Mouse (Mus musculus) MEL (cell line): ENCODE results near the gene Nsd2. TPM values are rescaled to one million over a fixed set of nuclear protein-coding genes. Genes with fewer than 3 reads are reported as not detected.

Source experiments
- DNase-seq: peaks from one replicate; pipeline ENCODE4 v3.0.0; 2011; ENCODE audit warnings: low read depth, low spot score
- H3K27ac ChIP-seq: 2 replicates; pipeline ENCODE4 v1.5.1; 2012; ENCODE audit warnings: low read depth, mild to moderate bottlenecking, control low read depth, low read length, moderate library complexity; ENCODE audit not compliant: control insufficient read depth
- H3K27me3 ChIP-seq, 2 experiments: fragments of 150-350 bp in 1 of 2; sonication (generic) in 1 of 2; 2 replicates each; pipeline ENCODE4 v1.6.1; 2012; ENCODE audit warnings: low read length in 2 of 2, mild to moderate bottlenecking in 2 of 2, improper control_type of control experiment in 1 of 2, moderate library complexity in 1 of 2; ENCODE audit not compliant: insufficient read depth in 2 of 2, control insufficient read depth in 1 of 2
- H3K36me3 ChIP-seq, 2 experiments: 2 replicates each; pipeline ENCODE4 v1.6.1; 2012 to 2014; ENCODE audit warnings: low read length in 2 of 2, improper control_type of control experiment in 1 of 2, inconsistent platforms in 1 of 2, mild to moderate bottlenecking in 1 of 2; ENCODE audit not compliant: insufficient read depth in 2 of 2, control insufficient read depth in 1 of 2
- H3K4me1 ChIP-seq, 2 experiments: fragments of 150-350 bp in 1 of 2; sonication (generic) in 1 of 2; 2 replicates each; pipeline ENCODE4 v1.6.1; 2012; ENCODE audit warnings: low read length in 2 of 2, improper control_type of control experiment in 1 of 2, mild to moderate bottlenecking in 1 of 2; ENCODE audit not compliant: insufficient read depth in 2 of 2, control insufficient read depth in 1 of 2
- H3K4me3 ChIP-seq, 2 experiments: fragments of 150-350 bp in 1 of 2; sonication (generic) in 1 of 2; 2 replicates each; pipeline ENCODE4 v1.5.1; 2012; ENCODE audit warnings: low read depth in 2 of 2, low read length in 2 of 2, mild to moderate bottlenecking in 2 of 2, moderate library complexity in 2 of 2, control low read depth in 1 of 2, improper control_type of control experiment in 1 of 2; ENCODE audit not compliant: control insufficient read depth in 1 of 2, insufficient read depth in 1 of 2
- H3K79me2 ChIP-seq: 2 replicates; pipeline ENCODE4 v1.6.1; 2012; ENCODE audit warnings: mild to moderate bottlenecking, low read length, moderate library complexity; ENCODE audit not compliant: control insufficient read depth, poor library complexity, insufficient read depth
- H3K9ac ChIP-seq: 2 replicates; pipeline ENCODE4 v1.6.1; 2012; ENCODE audit warnings: low read depth, mild to moderate bottlenecking, control low read depth, low read length, moderate library complexity; ENCODE audit not compliant: control insufficient read depth, poor library complexity, severe bottlenecking
- H3K9me3 ChIP-seq: fragments of 150-350 bp; sonication (generic); replicated peaks from 2 replicates; pipeline ENCODE4 v1.6.1; 2012; ENCODE audit warnings: mild to moderate bottlenecking, low read length, improper control_type of control experiment, moderate library complexity; ENCODE audit not compliant: insufficient read depth
- BHLHE40 ChIP-seq: IDR thresholded peaks from 2 replicates; pipeline ENCODE4 v1.6.1; 2012; ENCODE audit warnings: low read depth, mild to moderate bottlenecking, inconsistent platforms, low read length, improper control_type of control experiment, borderline replicate concordance
- CHD2 ChIP-seq: IDR thresholded peaks from 2 replicates; pipeline ENCODE4 v1.6.1; 2011; ENCODE audit warnings: low read length, improper control_type of control experiment
- CTCF ChIP-seq, 3 experiments: IDR thresholded peaks in 2 of 3; conservative IDR thresholded peaks in 1 of 3; 2 replicates each; pipeline ENCODE4 v1.5.1; 2011 to 2012; ENCODE audit warnings: low read length in 3 of 3, low read depth in 2 of 3, mild to moderate bottlenecking in 2 of 3, improper control_type of control experiment in 1 of 3, inconsistent platforms in 1 of 3, mixed read lengths in 1 of 3, moderate library complexity in 1 of 3; ENCODE audit not compliant: control insufficient read depth in 1 of 3, insufficient read depth in 1 of 3, poor library complexity in 1 of 3, severe bottlenecking in 1 of 3
- E2F4 ChIP-seq: IDR thresholded peaks from 2 replicates; pipeline ENCODE4 v1.6.1; 2011; ENCODE audit warnings: low read depth, low read length, improper control_type of control experiment, borderline replicate concordance
- EP300 ChIP-seq, 2 experiments: IDR thresholded peaks; 2 replicates each; pipeline ENCODE4 v1.6.1; 2011; ENCODE audit warnings: improper control_type of control experiment in 2 of 2, low read length in 2 of 2, low read depth in 1 of 2, mild to moderate bottlenecking in 1 of 2
- ETS1 ChIP-seq: IDR thresholded peaks from 2 replicates; pipeline ENCODE4 v1.6.1; 2012; ENCODE audit warnings: low read depth, mild to moderate bottlenecking, inconsistent platforms, low read length, improper control_type of control experiment, moderate library complexity
- GABPA ChIP-seq: IDR thresholded peaks from 2 replicates; pipeline ENCODE4 v1.6.1; 2012; ENCODE audit warnings: low read depth, mild to moderate bottlenecking, inconsistent platforms, low read length, improper control_type of control experiment, moderate library complexity
- GATA1 ChIP-seq: IDR thresholded peaks from 2 replicates; pipeline ENCODE4 v1.6.1; 2011; ENCODE audit warnings: low read depth, low read length, improper control_type of control experiment
- HCFC1 ChIP-seq: IDR thresholded peaks from 2 replicates; pipeline ENCODE4 v1.6.1; 2012; ENCODE audit warnings: low read depth, mild to moderate bottlenecking, inconsistent platforms, low read length, improper control_type of control experiment, moderate library complexity
- JUND ChIP-seq: IDR thresholded peaks from 2 replicates; pipeline ENCODE4 v1.6.1; 2011; ENCODE audit warnings: low read depth, mild to moderate bottlenecking, improper control_type of control experiment, low read length
- MAFK ChIP-seq: IDR thresholded peaks from 2 replicates; pipeline ENCODE4 v1.6.1; 2011; ENCODE audit warnings: low read depth, mild to moderate bottlenecking, low read length, improper control_type of control experiment, borderline replicate concordance
- MAX ChIP-seq: IDR thresholded peaks from 2 replicates; pipeline ENCODE4 v1.6.1; 2011; ENCODE audit warnings: low read length, improper control_type of control experiment
- MAZ ChIP-seq: IDR thresholded peaks from 2 replicates; pipeline ENCODE4 v1.6.1; 2012; ENCODE audit warnings: low read depth, mild to moderate bottlenecking, inconsistent platforms, low read length, improper control_type of control experiment
- MEF2A ChIP-seq: IDR thresholded peaks from 2 replicates; pipeline ENCODE4 v1.6.1; 2014; ENCODE audit warnings: low read depth, mild to moderate bottlenecking, inconsistent platforms, low read length, improper control_type of control experiment; ENCODE audit not compliant: poor library complexity, insufficient replicate concordance, severe bottlenecking; ENCODE audit errors: extremely low read depth
- MYB ChIP-seq: IDR thresholded peaks from 2 replicates; pipeline ENCODE4 v1.6.1; 2011; ENCODE audit warnings: mild to moderate bottlenecking, low read depth, low read length, improper control_type of control experiment
- MYC ChIP-seq: IDR thresholded peaks from 2 replicates; pipeline ENCODE4 v1.6.1; 2011; ENCODE audit warnings: low read depth, mild to moderate bottlenecking, low read length, improper control_type of control experiment, moderate library complexity
- NRF1 ChIP-seq: IDR thresholded peaks from 2 replicates; pipeline ENCODE4 v1.6.1; 2014; ENCODE audit warnings: low read depth, mild to moderate bottlenecking, inconsistent platforms, low read length, improper control_type of control experiment, moderate library complexity; ENCODE audit not compliant: poor library complexity, insufficient read depth, severe bottlenecking
- POLR2A ChIP-seq, 2 experiments: IDR thresholded peaks; 2 replicates each; pipeline ENCODE4 v1.6.1; 2011 to 2012; ENCODE audit warnings: low read length in 2 of 2, mild to moderate bottlenecking in 2 of 2, control low read depth in 1 of 2, improper control_type of control experiment in 1 of 2, low read depth in 1 of 2, moderate library complexity in 1 of 2; ENCODE audit not compliant: control insufficient read depth in 1 of 2, insufficient read depth in 1 of 2, poor library complexity in 1 of 2
- POLR2AphosphoS2 ChIP-seq: IDR thresholded peaks from 2 replicates; pipeline ENCODE4 v1.6.1; 2011; ENCODE audit warnings: low read length, improper control_type of control experiment
- RAD21 ChIP-seq: IDR thresholded peaks from 2 replicates; pipeline ENCODE4 v1.6.1; 2011; ENCODE audit warnings: mild to moderate bottlenecking, low read depth, low read length, improper control_type of control experiment
- RCOR1 ChIP-seq: IDR thresholded peaks from 2 replicates; pipeline ENCODE4 v1.6.1; 2012; ENCODE audit warnings: low read depth, mild to moderate bottlenecking, inconsistent platforms, low read length, improper control_type of control experiment
- SIN3A ChIP-seq: IDR thresholded peaks from 2 replicates; pipeline ENCODE4 v1.6.1; 2012; ENCODE audit warnings: low read length, improper control_type of control experiment, inconsistent platforms
- SMC3 ChIP-seq: IDR thresholded peaks from 2 replicates; pipeline ENCODE4 v1.6.1; 2011; ENCODE audit warnings: low read depth, low read length, improper control_type of control experiment
- TAL1 ChIP-seq: IDR thresholded peaks from 2 replicates; pipeline ENCODE4 v1.6.1; 2012; ENCODE audit warnings: mild to moderate bottlenecking, inconsistent platforms, low read length, moderate library complexity, mixed read lengths
- TCF12 ChIP-seq: IDR thresholded peaks from 2 replicates; pipeline ENCODE4 v1.6.1; 2014; ENCODE audit warnings: low read depth, mild to moderate bottlenecking, inconsistent platforms, low read length, improper control_type of control experiment, moderate library complexity
- UBTF ChIP-seq: IDR thresholded peaks from 2 replicates; pipeline ENCODE4 v1.6.1; 2012; ENCODE audit warnings: low read depth, mild to moderate bottlenecking, inconsistent platforms, low read length, improper control_type of control experiment, moderate library complexity, borderline replicate concordance; ENCODE audit not compliant: insufficient read depth
- USF2 ChIP-seq, 2 experiments: IDR thresholded peaks; 2 replicates each; pipeline ENCODE4 v1.6.1; 2011 to 2012; ENCODE audit warnings: improper control_type of control experiment in 2 of 2, low read length in 2 of 2, borderline replicate concordance in 1 of 2, inconsistent platforms in 1 of 2, low read depth in 1 of 2, mild to moderate bottlenecking in 1 of 2; ENCODE audit not compliant: insufficient read depth in 1 of 2
- ZC3H11A ChIP-seq: IDR thresholded peaks from 2 replicates; pipeline ENCODE4 v1.6.1; 2012; ENCODE audit warnings: low read depth, mild to moderate bottlenecking, inconsistent platforms, low read length, improper control_type of control experiment
- ZKSCAN1 ChIP-seq: IDR thresholded peaks from 2 replicates; pipeline ENCODE4 v1.6.1; 2012; ENCODE audit warnings: low read depth, mild to moderate bottlenecking, inconsistent platforms, low read length, improper control_type of control experiment, moderate library complexity
- ZMIZ1 ChIP-seq: IDR thresholded peaks from 2 replicates; pipeline ENCODE4 v1.6.1; 2012; ENCODE audit warnings: low read depth, mild to moderate bottlenecking, inconsistent platforms, low read length, improper control_type of control experiment, moderate library complexity
- ZNF384 ChIP-seq: IDR thresholded peaks from 2 replicates; pipeline ENCODE4 v1.6.1; 2012; ENCODE audit warnings: low read depth, mild to moderate bottlenecking, inconsistent platforms, low read length, improper control_type of control experiment
- polyA plus RNA-seq, 2 experiments: library from polyadenylated mRNA; stranded (reverse) in 1 of 2; unstranded in 1 of 2; fragments of >175 nt in 1 of 2; fragments of >200 nt in 1 of 2; gene quantifications; 2 replicates each; pipeline versions ENCODE4 v1.2.1 to v1.2.4; 2012; ENCODE audit warnings: low replicate concordance in 2 of 2, low read depth in 1 of 2; ENCODE audit not compliant: insufficient read length in 2 of 2, insufficient read depth in 1 of 2, missing spikeins in 1 of 2
- total RNA-seq: library from RNA; depleted of rRNA; stranded (reverse); fragments of 300-350 nt; gene quantifications from 2 replicates; pipeline ENCODE4 v1.2.3, GENCODE M21; 2012

Gene Nsd2
- total and polyA plus RNA-seq, 3 experiments, result 82.5 to 233 (median 116) TPM

GRCm38 (mm10) chr5:33934081-33934480 lies 113.6 kb downstream of the Nsd2 start:
- Histone ChIP-seq H3K27me3 (no peaks in the 10 kb centered on the region), H3K36me3 (peaks cover 29 to 33% of the 10 kb centered on the region in 2 experiments), H3K4me1 (peaks cover 20 to 21% of the 10 kb centered on the region in 2 experiments), H3K9ac (peak overlapping the region; percentile 40), H3K9me3 (no peaks in the 10 kb centered on the region), H3K79me2 (peaks cover 51% of the 10 kb centered on the region), H3K4me3 (peak overlapping the region; percentile 23 to 79), H3K27ac (no peak overlapping the region; the same call in 1 of the 2 replicates)
- DNase-seq, result peak; percentile 47
- TF ChIP-seq GATA1 (0 out of 2 replicates have a peak, but pooled peaks have one; percentile 11), ZNF384 (peak; percentile 93), EP300 (IDR thresholded peaks at IDR 0.05; ENCODE audit: low read depth in 1 of 2, low read length in 2 of 2) (peak in 1 of 2 experiments; percentile 33; a peak in 1 of 4 replicates), SMC3 (no peak), SIN3A (0 out of 2 replicates have a peak, but pooled peaks have one; percentile 12), RCOR1 (no peak)

- H3K27me3 ChIP-seq, result no peaks in the 10 kb centered on the region
- H3K9ac ChIP-seq, result peak overlapping the region; percentile 11
- peaks cover 21 to 33% of the 10 kb centered on the region in 2 experiments for H3K36me3 ChIP-seq
- H3K4me3 ChIP-seq, result peak overlapping the region; percentile 43 to 79
- H3K27ac ChIP-seq, result no peak overlapping the region
- peaks cover 20 to 21% of the 10 kb centered on the region in 2 experiments for H3K4me1 ChIP-seq
- H3K79me2 ChIP-seq, result peaks cover 51% of the 10 kb centered on the region
- no peaks in the 10 kb centered on the region for H3K9me3 ChIP-seq
- peak; percentile 46 for DNase-seq
- no peak for TF ChIP-seq MAZ
- no peak for TF ChIP-seq MYB
- TF ChIP-seq TCF12, result no peak
- no peak for TF ChIP-seq RAD21
- TF ChIP-seq BHLHE40, result no peak
- TF ChIP-seq CHD2, result no peak
- no peak for TF ChIP-seq GABPA
- no peak for TF ChIP-seq UBTF
- TF ChIP-seq SIN3A, result peak; percentile 62; the same call in 1 of the 2 replicates
- no peak for TF ChIP-seq E2F4
- 0 out of 2 replicates have a peak, but pooled peaks have one; percentile 7 for TF ChIP-seq ZMIZ1
- TF ChIP-seq POLR2A (IDR thresholded peaks at IDR 0.05; ENCODE audit: control insufficient read depth in 1 of 2, insufficient read depth in 1 of 2, low read depth in 1 of 2, low read length in 2 of 2, poor library complexity in 1 of 2), result no peak
- no peak for TF ChIP-seq NRF1
- TF ChIP-seq TAL1, result no peak
- TF ChIP-seq MYC, result 0 out of 2 replicates have a peak, but pooled peaks have one; percentile 9
- TF ChIP-seq RCOR1, result no peak
- TF ChIP-seq ZKSCAN1, result no peak
- TF ChIP-seq MAX, result no peak
- no peak for TF ChIP-seq GATA1
- no peak for TF ChIP-seq POLR2AphosphoS2
- no peak for TF ChIP-seq MAFK
- no peak for TF ChIP-seq HCFC1
- no peak for TF ChIP-seq ETS1
- no peak for TF ChIP-seq JUND
- TF ChIP-seq USF2 (IDR thresholded peaks at IDR 0.05; ENCODE audit: borderline replicate concordance in 1 of 2, insufficient read depth in 1 of 2, low read depth in 1 of 2, low read length in 2 of 2), result no peak
- TF ChIP-seq MEF2A, result no peak
- no peak for TF ChIP-seq CTCF (IDR thresholded peaks at IDR 0.05 in 2 of 3, conservative IDR thresholded peaks at IDR 0.05 in 1 of 3; ENCODE audit: control insufficient read depth in 1 of 3, insufficient read depth in 1 of 3, low read depth in 2 of 3, low read length in 3 of 3, poor library complexity in 1 of 3, severe bottlenecking in 1 of 3)
- no peak for TF ChIP-seq EP300 (IDR thresholded peaks at IDR 0.05; ENCODE audit: low read depth in 1 of 2, low read length in 2 of 2)
- no peak for TF ChIP-seq ZC3H11A
Observed at GRCm38 (mm10) chr5:33934877-33935276, 114.4 kb downstream of the Nsd2 start.
